ENCODE assay signal across 10 mouse cellular contexts in genomic region chr4:59753491-59754140, GRCm38 (mm10). TPM values are rescaled to one million over a fixed set of nuclear protein-coding genes. Genes with fewer than 3 reads are reported as not detected.
DNase-seq lines count a peak whose midpoint lies in the region; ATAC-seq and TF ChIP-seq lines count a peak whose summit lies in the region.
"Had no signal": no experiment of that assay in that cellular context is flagged by ENCODE, and none has a peak within 500 bp of the region (broad histone marks: within the 10 kb centered on the region; RNA-seq: fewer than 3 reads in every experiment).

No protein-coding gene starts in this region.

- ATAC-seq in kidney, embryonic 14.5 days (ENCODE audit: low FRiP score, low TSS enrichment) = no peak
- ATAC-seq: intestine, embryonic 15.5 days had no signal

- H3K4me2 ChIP-seq in kidney, embryonic 14.5 days (replicated peaks; ENCODE audit: low read depth, low read length) = no peak overlapping the region
- H3K4me2 ChIP-seq: intestine, embryonic 15.5 days; neural tube, embryonic 15.5 days had no signal

- peak; percentile 45 to 66 for DNase-seq in adrenal gland, adult (ENCODE audit: inconsistent age in 2 of 2, low spot score in 1 of 2)
- no peak for DNase-seq in adrenal gland, postnatal 4 days (ENCODE audit: low spot score in 2 of 2)
- DNase-seq in kidney, adult 2 months = peak; percentile 41
- DNase-seq in heart, adult 8-10 months (ENCODE audit: low spot score) = peak; percentile 59
- peak; percentile 71 for DNase-seq in lung, postnatal 10 days
- DNase-seq in Muller cell, postnatal 12 days (ENCODE audit: inconsistent ontology term) = no peak
- no peak for DNase-seq in thymus, postnatal 4 days

- H3K9ac ChIP-seq in kidney, embryonic 14.5 days (ENCODE audit: low read depth, low read length) = no peak overlapping the region
- H3K9ac ChIP-seq: intestine, embryonic 15.5 days; neural tube, embryonic 15.5 days had no signal

- TF ChIP-seq CTCF in kidney, adult 2 months (conservative IDR thresholded peaks at IDR 0.05; ENCODE audit: insufficient read depth, insufficient read length, low read depth, low read length) = no peak

- 56% methylated on average over 13 of the region's 13 CpGs for WGBS in kidney, adult 2 months
- 86% methylated on average over 13 of the region's 13 CpGs for WGBS in kidney, embryonic 14.5 days

- H3K27ac ChIP-seq in kidney, adult 2 months (ENCODE audit: insufficient read depth, low read depth, low read length) = no peak overlapping the region
- H3K27ac ChIP-seq in kidney, embryonic 14.5 days (ENCODE audit: low read depth, low read length) = no peak overlapping the region
- H3K27ac ChIP-seq: intestine, embryonic 15.5 days; neural tube, embryonic 15.5 days had no signal

- no peak for TF ChIP-seq POLR2A in kidney, adult 2 months (IDR thresholded peaks at IDR 0.05; ENCODE audit: low read depth, low read length)

- no peaks in the 10 kb centered on the region; the same call in 1 of the 2 replicates for H3K27me3 ChIP-seq in kidney, adult 2 months (replicated peaks; ENCODE audit: control insufficient read depth, insufficient read depth, low read length)
- H3K27me3 ChIP-seq in kidney, embryonic 14.5 days (ENCODE audit: control insufficient read depth, insufficient read depth, low read length) = no peaks in the 10 kb centered on the region
- H3K27me3 ChIP-seq: intestine, embryonic 15.5 days; neural tube, embryonic 15.5 days had no signal

- no peaks in the 10 kb centered on the region; the same call in 1 of the 2 replicates for H3K36me3 ChIP-seq in kidney, adult 2 months (ENCODE audit: control insufficient read depth, insufficient read depth, low read length)
- H3K36me3 ChIP-seq in kidney, embryonic 14.5 days (ENCODE audit: control insufficient read depth, insufficient read depth, low read length) = peaks cover 9% of the 10 kb centered on the region
- H3K36me3 ChIP-seq: intestine, embryonic 15.5 days had no signal

- H3K9me3 ChIP-seq in kidney, embryonic 14.5 days (ENCODE audit: control insufficient read depth, low read length) = no peaks in the 10 kb centered on the region
- H3K9me3 ChIP-seq: intestine, embryonic 15.5 days; neural tube, embryonic 15.5 days had no signal

- H3K4me3 ChIP-seq in kidney, adult 2 months (ENCODE audit: insufficient read depth, low read depth, low read length) = no peak overlapping the region
- no peak overlapping the region for H3K4me3 ChIP-seq in kidney, embryonic 14.5 days (ENCODE audit: low read length)
- H3K4me3 ChIP-seq: intestine, embryonic 15.5 days; neural tube, embryonic 15.5 days had no signal

- peaks cover 11% of the 10 kb centered on the region; the same call in 1 of the 2 replicates for H3K4me1 ChIP-seq in kidney, adult 2 months (ENCODE audit: control insufficient read depth, insufficient read depth, low read length)
- H3K4me1 ChIP-seq in kidney, embryonic 14.5 days (ENCODE audit: control insufficient read depth, insufficient read depth, low read length) = peaks cover 21% of the 10 kb centered on the region
- H3K4me1 ChIP-seq: intestine, embryonic 15.5 days had no signal

RNA-seq across cellular contexts. Expression of gene Inip, which starts 47.8 kb away (rescaled TPM):
- 10 to 100 TPM; 21.8 to 24.1 TPM for total RNA-seq in adrenal gland, postnatal 4 days (2021)
- 5.7 and 7.5 TPM in 2 replicates for polyA plus RNA-seq in kidney, adult 2 months (2012; rRNA removed)
- polyA plus RNA-seq in kidney, embryonic 14.5 days (2014; fragmentation: Nextera tagmentation; extraction: Ambion mirVana) = 55.5 and 69.3 TPM in 2 replicates
- total RNA-seq in heart, adult 8-10 months (2022) = 10 to 100 TPM in 2 of 4 experiments, 1 to 10 TPM in 2; 9.4 to 12.3 (median 10.8) TPM

RNA-seq across cellular contexts. Expression of gene Snx30, which starts 52.0 kb away (rescaled TPM):
- 10 to 100 TPM; 13.2 to 14.0 TPM for total RNA-seq in adrenal gland, postnatal 4 days (2021)
- 4.8 and 5.2 TPM in 2 replicates for polyA plus RNA-seq in kidney, adult 2 months (2012; rRNA removed)
- polyA plus RNA-seq in kidney, embryonic 14.5 days (2014; fragmentation: Nextera tagmentation; extraction: Ambion mirVana) = 7.9 and 12.1 TPM in 2 replicates
- total RNA-seq in heart, adult 8-10 months (2022) = 1 to 10 TPM; 4.1 to 6.8 (median 5.5) TPM

Comparison
In these comparisons a context has a peak if more than half of its experiments do, and no peak if none do; other contexts are left out.
1. DNase-seq: peak in adrenal gland, adult (2 of 2), kidney, adult 2 months (single experiment), heart, adult 8-10 months (single experiment) and lung, postnatal 10 days (single experiment); none in adrenal gland, postnatal 4 days (0 of 2), Muller cell, postnatal 12 days (single experiment) and thymus, postnatal 4 days (single experiment).